In genomic region chr8:125823719-125824118, GRCm38 (mm10) we compare ENCODE assay signal across 13 mouse cellular contexts.
A peak's percentile ranks its signal among the peaks of the same experiment; 100 is the strongest.
DNase-seq lines count a peak whose midpoint lies in the region; ATAC-seq lines count a peak whose summit lies in the region.
"Had no signal": no experiment of that assay in that cellular context is flagged by ENCODE, and none has a peak within 500 bp of the region (broad histone marks: within the 10 kb centered on the region; RNA-seq: fewer than 3 reads in every experiment).

No protein-coding gene starts in this region.

- no peaks in the 10 kb centered on the region for H3K9me3 ChIP-seq in forebrain, embryonic 14.5 days (replicated peaks; ENCODE audit: control insufficient read depth, low read length)
- no peaks in the 10 kb centered on the region for H3K9me3 ChIP-seq in forebrain, embryonic 13.5 days (replicated peaks)
- H3K9me3 ChIP-seq: embryonic facial prominence, embryonic 12.5 days had no signal

- H3K36me3 ChIP-seq in forebrain, embryonic 14.5 days (ENCODE audit: control insufficient read depth, insufficient read depth, low read length) = no peaks in the 10 kb centered on the region
- H3K36me3 ChIP-seq in forebrain, embryonic 13.5 days (ENCODE audit: poor library complexity, severe bottlenecking) = no peaks in the 10 kb centered on the region
- H3K36me3 ChIP-seq: embryonic facial prominence, embryonic 12.5 days had no signal

- DNase-seq in forebrain, embryonic 14.5 days (ENCODE audit: low spot score) = peak; percentile 50
- peak; percentile 32 for DNase-seq in lung, postnatal 10 days
- DNase-seq in lung, adult 18-20 months = no peak
- DNase-seq in T-cell, adult 2 months (ENCODE audit: low spot score) = peak; percentile 59
- peak; percentile 40 to 68 for DNase-seq in layer of hippocampus, postnatal 14 days (ENCODE audit: low spot score in 2 of 2)
- no peak for DNase-seq in frontal cortex, postnatal 25 days (ENCODE audit: low spot score in 2 of 2)
- no peak for DNase-seq in urinary bladder, postnatal 14 days (ENCODE audit: low spot score)
- DNase-seq: adrenal gland, adult 2 months; heart, adult 18-20 months; kidney, adult 8-10 months; liver, postnatal 0 days had no signal

- H3K27ac ChIP-seq in forebrain, embryonic 14.5 days (ENCODE audit: low read depth, low read length) = no peak overlapping the region
- no peak overlapping the region for H3K27ac ChIP-seq in forebrain, embryonic 13.5 days
- H3K27ac ChIP-seq: embryonic facial prominence, embryonic 12.5 days had no signal

- WGBS in forebrain, embryonic 14.5 days = 72% methylated on average over 12 of the region's 12 CpGs
- 65% methylated on average over 12 of the region's 12 CpGs for WGBS in forebrain, embryonic 13.5 days

- H3K4me1 ChIP-seq in forebrain, embryonic 14.5 days (ENCODE audit: control insufficient read depth, insufficient read depth, low read length) = no peaks in the 10 kb centered on the region
- H3K4me1 ChIP-seq in forebrain, embryonic 13.5 days = no peaks in the 10 kb centered on the region
- H3K4me1 ChIP-seq: embryonic facial prominence, embryonic 12.5 days had no signal

- no peak overlapping the region for H3K4me2 ChIP-seq in forebrain, embryonic 14.5 days (ENCODE audit: low read length)
- no peak overlapping the region for H3K4me2 ChIP-seq in forebrain, embryonic 13.5 days
- H3K4me2 ChIP-seq: embryonic facial prominence, embryonic 12.5 days had no signal

- no peak overlapping the region for H3K9ac ChIP-seq in forebrain, embryonic 14.5 days (ENCODE audit: low read length)
- no peak overlapping the region for H3K9ac ChIP-seq in forebrain, embryonic 13.5 days
- H3K9ac ChIP-seq: embryonic facial prominence, embryonic 12.5 days; liver, postnatal 0 days had no signal

- ATAC-seq in forebrain, embryonic 14.5 days = peak; percentile 45; the same call in 1 of the 2 replicates
- ATAC-seq in forebrain, embryonic 13.5 days = no peak
- ATAC-seq: liver, postnatal 0 days had no signal

- no peak overlapping the region for H3K4me3 ChIP-seq in forebrain, embryonic 14.5 days (ENCODE audit: low read depth, low read length)
- no peak overlapping the region for H3K4me3 ChIP-seq in forebrain, embryonic 13.5 days
- H3K4me3 ChIP-seq: embryonic facial prominence, embryonic 12.5 days had no signal

- no peaks in the 10 kb centered on the region for H3K27me3 ChIP-seq in forebrain, embryonic 14.5 days (replicated peaks; ENCODE audit: control insufficient read depth, insufficient read depth, low read length)
- no peaks in the 10 kb centered on the region for H3K27me3 ChIP-seq in forebrain, embryonic 13.5 days
- H3K27me3 ChIP-seq: embryonic facial prominence, embryonic 12.5 days had no signal

Comparison
In these comparisons a context has a peak if more than half of its experiments do, and no peak if none do; other contexts are left out.
1. DNase-seq: peak in forebrain, embryonic 14.5 days (single experiment), lung, postnatal 10 days (single experiment), T-cell, adult 2 months (single experiment) and layer of hippocampus, postnatal 14 days (2 of 2); none in lung, adult 18-20 months (0 of 2), frontal cortex, postnatal 25 days (0 of 2) and urinary bladder, postnatal 14 days (single experiment).